Mouse (Mus musculus) granulocyte monocyte progenitor cell, adult 5-6 weeks (primary cell): Measurements from ENCODE around the gene Shpk. TPM values are rescaled to one million over a fixed set of nuclear protein-coding genes. Genes with fewer than 3 reads are reported as not detected.

Source experiments
- ATAC-seq: replicated peaks from 2 replicates; pipeline ENCODE4 v1.8.0; 2016; ENCODE audit warnings: mild to moderate bottlenecking, moderate TSS enrichment, inconsistent platforms; ENCODE audit not compliant: poor library complexity, severe bottlenecking
- total RNA-seq, 2 experiments: library from RNA; stranded (forward) in 1 of 2; stranded (reverse) in 1 of 2; fragments of 200-712, 200-1000 nt in 1 of 2; fragments of >200 nt in 1 of 2; fragmentation: Nextera tagmentation in 1 of 2; gene quantifications; 2 replicates each; pipeline ENCODE4 v1.2.3; 2014 to 2017

Shpk gene
- total RNA-seq, 2 experiments from 2014 or later = 1.9 to 3.1 TPM

- no peak for ATAC-seq
These were observed 58.2 kb downstream of the Shpk start for GRCm38 (mm10) chr11:73257362-73257945.

- no peak for ATAC-seq
These were observed 59.4 kb downstream of the Shpk start for GRCm38 (mm10) chr11:73258664-73259063.

- no peak for ATAC-seq
These were observed 61.2 kb downstream of the Shpk start for GRCm38 (mm10) chr11:73260457-73260856.

GRCm38 (mm10) chr11:73261385-73261784 lies 62.1 kb downstream of the Shpk start:
- ATAC-seq = no peak

- ATAC-seq = no peak
These were observed 68.0 kb downstream of the Shpk start, which contains the start of gene Trpv3 for GRCm38 (mm10) chr11:73267267-73267666. Trpv3 (plus strand) TSS chr11:73267388.

Other genes with a start within 250 kb of the Shpk start
- gene Atp2a3, start 238.3 kb upstream of the Shpk start, total RNA-seq (2014; fragmentation: Nextera tagmentation) = 78.9 and 88.4 TPM in 2 replicates
- 65.9 and 73.9 TPM in 2 replicates for gene Atp2a3, start 238.3 kb upstream of the Shpk start, total RNA-seq (2017)
- gene P2rx1, start 200.4 kb upstream of the Shpk start, total RNA-seq (2014; fragmentation: Nextera tagmentation) = 10.4 and 13.3 TPM in 2 replicates
- gene P2rx1, start 200.4 kb upstream of the Shpk start, total RNA-seq (2017) = 3.3 and 4.2 TPM in 2 replicates
- 0.49 and 0.86 TPM in 2 replicates for gene Camkk1, start 180.5 kb upstream of the Shpk start, total RNA-seq (2014; fragmentation: Nextera tagmentation)
- gene Camkk1, start 180.5 kb upstream of the Shpk start, total RNA-seq (2017) = 1.5 and 3.1 TPM in 2 replicates
- gene Ncbp3, start 151.7 kb upstream of the Shpk start, total RNA-seq (2014; fragmentation: Nextera tagmentation) = 10.1 and 13.2 TPM in 2 replicates
- 12.6 and 15.6 TPM in 2 replicates for gene Ncbp3, start 151.7 kb upstream of the Shpk start, total RNA-seq (2017)
- gene Itgae, start 108.9 kb upstream of the Shpk start, total RNA-seq (2014; fragmentation: Nextera tagmentation) = 0.68 TPM in 1 of 2 replicates, not detected in the other
- gene Itgae, start 108.9 kb upstream of the Shpk start, total RNA-seq (2017) = 0.77 TPM in 1 of 2 replicates, not detected in the other
- 15.6 and 18.7 TPM in 2 replicates for gene Haspin, start 61.2 kb upstream of the Shpk start, total RNA-seq (2014; fragmentation: Nextera tagmentation)
- gene Haspin, start 61.2 kb upstream of the Shpk start, total RNA-seq (2017) = 20.5 and 23.0 TPM in 2 replicates
- gene P2rx5, start 39.0 kb upstream of the Shpk start, total RNA-seq (2014; fragmentation: Nextera tagmentation) = not detected in 2 replicates
- not detected in 2 replicates for gene P2rx5, start 39.0 kb upstream of the Shpk start, total RNA-seq (2017)
- 71.0 and 77.9 TPM in 2 replicates for gene Emc6, start 22.4 kb upstream of the Shpk start, total RNA-seq (2014; fragmentation: Nextera tagmentation)
- gene Emc6, start 22.4 kb upstream of the Shpk start, total RNA-seq (2017) = 50.7 and 76.5 TPM in 2 replicates
- 10.4 and 19.9 TPM in 2 replicates for gene Tax1bp3, start 22.4 kb upstream of the Shpk start, total RNA-seq (2014; fragmentation: Nextera tagmentation)
- 6.3 and 11.7 TPM in 2 replicates for gene Tax1bp3, start 22.4 kb upstream of the Shpk start, total RNA-seq (2017)
- gene Ctns, start 418 bp upstream of the Shpk start, total RNA-seq (2014; fragmentation: Nextera tagmentation) = 24.7 and 26.8 TPM in 2 replicates
- 15.6 and 17.5 TPM in 2 replicates for gene Ctns, start 418 bp upstream of the Shpk start, total RNA-seq (2017)
- not detected in 2 replicates for gene Trpv1, start 34.8 kb downstream of the Shpk start, total RNA-seq (2014; fragmentation: Nextera tagmentation)
- gene Trpv1, start 34.8 kb downstream of the Shpk start, total RNA-seq (2017) = not detected in 2 replicates
- not detected in 2 replicates for gene Trpv3, start 67.9 kb downstream of the Shpk start, total RNA-seq (2014; fragmentation: Nextera tagmentation)
- gene Trpv3, start 67.9 kb downstream of the Shpk start, total RNA-seq (2017) = not detected in 2 replicates
- not detected in 2 replicates for gene Aspa, start 130.1 kb downstream of the Shpk start, total RNA-seq (2014; fragmentation: Nextera tagmentation)
- 0.62 and 1.9 TPM in 2 replicates for gene Aspa, start 130.1 kb downstream of the Shpk start, total RNA-seq (2017)
- not detected in 2 replicates for gene Gm49340, start 130.3 kb downstream of the Shpk start, total RNA-seq (2014; fragmentation: Nextera tagmentation)
- gene Gm49340, start 130.3 kb downstream of the Shpk start, total RNA-seq (2017) = not detected in 2 replicates
- gene Spata22, start 130.3 kb downstream of the Shpk start, total RNA-seq (2014; fragmentation: Nextera tagmentation) = not detected in 2 replicates
- gene Spata22, start 130.3 kb downstream of the Shpk start, total RNA-seq (2017) = not detected in 2 replicates
- not detected in 2 replicates for gene Olfr20, start 151.3 kb downstream of the Shpk start, total RNA-seq (2014; fragmentation: Nextera tagmentation)
- not detected in 2 replicates for gene Olfr20, start 151.3 kb downstream of the Shpk start, total RNA-seq (2017)
- not detected in 2 replicates for gene Olfr376, start 171.8 kb downstream of the Shpk start, total RNA-seq (2014; fragmentation: Nextera tagmentation)
- gene Olfr376, start 171.8 kb downstream of the Shpk start, total RNA-seq (2017) = not detected in 2 replicates
- not detected in 2 replicates for gene Olfr1, start 200.2 kb downstream of the Shpk start, total RNA-seq (2014; fragmentation: Nextera tagmentation)
- not detected in 2 replicates for gene Olfr1, start 200.2 kb downstream of the Shpk start, total RNA-seq (2017)
- gene Olfr378, start 229.0 kb downstream of the Shpk start, total RNA-seq (2014; fragmentation: Nextera tagmentation) = not detected in 2 replicates
- not detected in 2 replicates for gene Olfr378, start 229.0 kb downstream of the Shpk start, total RNA-seq (2017)